ENCODE assay signal across 31 mouse cellular contexts in the genomic region with DNA sequence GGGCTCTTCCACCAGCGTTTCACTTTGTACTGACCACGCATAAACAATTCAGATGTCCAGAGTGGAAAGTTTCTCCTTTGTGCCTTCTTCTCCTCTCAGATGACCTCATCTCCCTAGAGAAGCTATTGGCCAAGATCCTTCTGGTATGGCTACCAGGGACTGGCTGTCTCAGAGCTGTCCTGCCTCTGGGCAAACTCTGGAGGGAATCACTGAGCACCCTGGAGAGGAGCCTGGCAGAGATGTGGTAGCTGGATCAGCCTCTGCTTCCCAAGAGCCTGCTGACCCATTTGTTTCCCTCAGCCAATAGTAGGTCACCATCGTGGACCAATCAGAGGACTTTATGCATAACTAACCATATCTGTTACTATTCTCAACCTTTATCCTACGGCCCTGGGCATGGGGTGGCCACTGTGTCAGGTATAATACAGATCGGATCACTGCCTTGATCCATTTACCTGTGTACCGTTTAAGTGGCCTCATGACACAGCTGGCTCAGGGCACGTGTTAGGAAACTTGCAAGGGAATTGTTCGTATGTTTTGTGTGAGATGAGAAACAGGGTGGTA. TPM values are rescaled to one million over a fixed set of nuclear protein-coding genes. Genes with fewer than 3 reads are reported as not detected.
"Had no signal": no experiment of that assay in that cellular context is flagged by ENCODE, and none has a peak within 500 bp of the region (broad histone marks: within the 10 kb centered on the region; RNA-seq: fewer than 3 reads in every experiment).

No protein-coding gene starts in this region.

- H3K9ac ChIP-seq: liver, embryonic 13.5 days; midbrain, embryonic 12.5 days; neural tube, embryonic 13.5 days had no signal

- H3K9me3 ChIP-seq: liver, embryonic 13.5 days; midbrain, embryonic 12.5 days; neural tube, embryonic 13.5 days had no signal

- H3K27ac ChIP-seq: kidney, postnatal 0 days; layer of hippocampus, adult 2 months; left cerebral cortex, adult 2 months; liver, embryonic 13.5 days; midbrain, embryonic 12.5 days; neural tube, embryonic 13.5 days; stomach, postnatal 0 days had no signal

- ATAC-seq: midbrain, embryonic 16.5 days had no signal

- H3K4me2 ChIP-seq: liver, embryonic 13.5 days; midbrain, embryonic 12.5 days; neural tube, embryonic 13.5 days had no signal

- H3K27me3 ChIP-seq: neural tube, embryonic 13.5 days had no signal

- H3K4me1 ChIP-seq: midbrain, embryonic 12.5 days; neural tube, embryonic 13.5 days had no signal

- DNase-seq: kidney, postnatal 25 days; layer of hippocampus, postnatal 36 days; liver, embryonic 13.5 days; lung, adult 2 months; lung, postnatal 14 days; lung, postnatal 4 days; right cerebral cortex, adult 18-20 months; right cerebral cortex, postnatal 14 days; right cerebral cortex, postnatal 4 days; thymus, adult 2 months; thymus, postnatal 14 days; thymus, postnatal 4 days had no signal

- H3K4me3 ChIP-seq: layer of hippocampus, adult 2 months; left cerebral cortex, adult 2 months; liver, embryonic 13.5 days; midbrain, embryonic 12.5 days; myocyte; neural tube, embryonic 13.5 days had no signal

- H3K36me3 ChIP-seq: liver, embryonic 13.5 days had no signal

RNA-seq across cellular contexts. Expression of a gene that starts 26.4 kb away (rescaled TPM):
- total RNA-seq: layer of hippocampus, adult 2 months; layer of hippocampus, postnatal 10 days; layer of hippocampus, postnatal 36 days; left cerebral cortex, adult 2 months; left cerebral cortex, postnatal 10 days; left cerebral cortex, postnatal 36 days; megakaryocyte progenitor cell, adult 5-6 weeks; megakaryocyte-erythroid progenitor cell, adult 5-6 weeks; monocyte, adult 5-6 weeks; neutrophil, adult 5-6 weeks had no signal
- polyA plus RNA-seq: kidney, embryonic 14.5 days; limb, embryonic 11.5 days; lung, adult 2 months; myocyte had no signal

RNA-seq across cellular contexts. Expression of a gene that starts 41.0 kb away (rescaled TPM):
- total RNA-seq: layer of hippocampus, adult 2 months; layer of hippocampus, postnatal 10 days; layer of hippocampus, postnatal 36 days; left cerebral cortex, adult 2 months; left cerebral cortex, postnatal 10 days; left cerebral cortex, postnatal 36 days; megakaryocyte progenitor cell, adult 5-6 weeks; megakaryocyte-erythroid progenitor cell, adult 5-6 weeks; monocyte, adult 5-6 weeks; neutrophil, adult 5-6 weeks had no signal
- polyA plus RNA-seq: limb, embryonic 11.5 days; limb, embryonic 14.5 days; liver, adult 2 months; liver, embryonic 13.5 days; midbrain, embryonic 12.5 days; midbrain, embryonic 16.5 days; myocyte; neural tube, embryonic 13.5 days had no signal
